Mouse (Mus musculus) ES-E14 (cell line): Measurements from ENCODE around the gene Ccnf. TPM values are rescaled to one million over a fixed set of nuclear protein-coding genes. Genes with fewer than 3 reads are reported as not detected.
A peak's percentile ranks its signal among the peaks of the same experiment; 100 is the strongest.

Experiments used
- DNase-seq: peaks from one replicate; pipeline ENCODE4 v3.0.0-alpha.2; 2013; ENCODE audit warnings: low read depth, low spot score
- H3K27ac ChIP-seq: 2 replicates; pipeline ENCODE4 v1.5.1; 2012; ENCODE audit warnings: low read depth, mild to moderate bottlenecking, low read length, moderate library complexity, mixed read lengths; ENCODE audit not compliant: poor library complexity, insufficient read depth, severe bottlenecking
- H3K36me3 ChIP-seq: 2 replicates; pipeline ENCODE4 v1.6.1; 2012; ENCODE audit warnings: mild to moderate bottlenecking, low read length, moderate library complexity, mixed read lengths; ENCODE audit not compliant: control insufficient read depth, poor library complexity, insufficient read depth, severe bottlenecking
- H3K4me1 ChIP-seq, 2 experiments: fragments of 150-350 bp in 1 of 2; sonication (generic) in 1 of 2; 2 replicates each; pipeline ENCODE4 v1.6.1; 2012; ENCODE audit warnings: low read length in 2 of 2, mild to moderate bottlenecking in 1 of 2, mixed read lengths in 1 of 2; ENCODE audit not compliant: control insufficient read depth in 2 of 2, insufficient read depth in 2 of 2, poor library complexity in 1 of 2
- H3K4me3 ChIP-seq, 2 experiments: fragments of 150-350 bp in 1 of 2; sonication (generic) in 1 of 2; 2 replicates each; pipeline ENCODE4 v1.5.1; 2012; ENCODE audit warnings: low read length in 2 of 2, low read depth in 1 of 2, mild to moderate bottlenecking in 1 of 2, mixed read lengths in 1 of 2; ENCODE audit not compliant: insufficient read depth in 1 of 2, poor library complexity in 1 of 2, severe bottlenecking in 1 of 2
- H3K9ac ChIP-seq: 2 replicates; pipeline ENCODE4 v1.6.1; 2012; ENCODE audit warnings: low read depth, mild to moderate bottlenecking, low read length, mixed read lengths; ENCODE audit not compliant: poor library complexity, insufficient read depth, severe bottlenecking
- H3K9me3 ChIP-seq: fragments of 150-350 bp; sonication (generic); 2 replicates; pipeline ENCODE4 v1.6.1; 2012; ENCODE audit warnings: low read depth, mild to moderate bottlenecking, low read length; ENCODE audit not compliant: control insufficient read depth, insufficient read depth
- CHD2 ChIP-seq: IDR thresholded peaks from 2 replicates; pipeline ENCODE4 v1.6.1; 2014; ENCODE audit warnings: mild to moderate bottlenecking, low read depth, low read length, inconsistent platforms
- HCFC1 ChIP-seq: IDR thresholded peaks from 2 replicates; pipeline ENCODE4 v1.6.1; 2012; ENCODE audit warnings: low read length, inconsistent platforms, borderline replicate concordance; ENCODE audit not compliant: insufficient read depth
- MAFK ChIP-seq: IDR thresholded peaks from 2 replicates; pipeline ENCODE4 v1.6.1; 2014; ENCODE audit warnings: mild to moderate bottlenecking, low read depth, low read length, inconsistent platforms; ENCODE audit not compliant: insufficient read depth
- ZC3H11A ChIP-seq: IDR thresholded peaks from 2 replicates; pipeline ENCODE4 v1.6.1; 2012; ENCODE audit warnings: low read depth, mild to moderate bottlenecking, inconsistent platforms, low read length, borderline replicate concordance
- ZNF384 ChIP-seq: IDR thresholded peaks from 2 replicates; pipeline ENCODE4 v1.6.1; 2012; ENCODE audit warnings: low read depth, low read length, inconsistent platforms
- in situ Hi-C, 2 experiments: fragments of 600-800 bp; cut with MboI; formaldehyde crosslinking; loops; one replicate each; pipeline ENCODE4 v1.15.1; 2025; ENCODE audit warnings: low sequenced_read_pairs in 2 of 2, inconsistent platforms in 1 of 2; ENCODE audit not compliant: unreplicated experiment in 2 of 2
- total RNA-seq: library from RNA; depleted of rRNA; stranded (reverse); fragments of 300-350 nt; gene quantifications from 2 replicates; pipeline ENCODE4 v1.2.3, GENCODE M21; 2012

The Ccnf gene
- total RNA-seq, 1 experiment = 143 TPM

DNA sequence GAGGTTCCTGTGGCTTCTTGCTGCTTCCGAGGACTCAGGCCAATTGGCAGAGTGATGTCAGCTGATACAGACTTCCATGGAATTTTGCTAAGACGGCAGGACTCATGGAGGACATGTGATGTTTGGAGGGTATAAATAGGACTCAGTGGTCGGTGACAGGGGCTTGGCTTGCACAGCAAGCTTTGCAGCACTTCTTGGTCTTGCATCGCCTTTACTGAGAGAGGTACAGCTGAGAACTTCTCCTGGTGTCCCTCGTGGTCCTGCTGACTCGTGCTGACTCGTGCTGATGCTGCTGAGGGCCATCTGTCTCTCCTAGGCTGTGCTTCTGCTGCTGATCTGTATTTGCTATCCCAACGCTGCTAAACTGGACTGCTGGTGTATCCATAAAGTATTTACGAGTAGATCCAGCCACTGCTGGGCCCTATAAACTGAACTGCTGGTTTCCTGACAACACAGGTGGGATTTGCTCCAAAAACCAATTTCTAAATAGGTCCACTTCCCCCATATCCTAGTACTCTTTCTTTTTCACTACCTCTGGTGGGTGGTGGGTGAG lies 32.1 kb upstream of the Ccnf start:
- no peak overlapping the region for H3K27ac ChIP-seq
- no peak overlapping the region for H3K9ac ChIP-seq
- H3K36me3 ChIP-seq = no peaks in the 10 kb centered on the region
- peaks cover 6% of the 10 kb centered on the region for H3K9me3 ChIP-seq
- DNase-seq = no peak
- H3K4me1 ChIP-seq = no peaks in the 10 kb centered on the region
- no peak overlapping the region for H3K4me3 ChIP-seq
- TF ChIP-seq ZNF384 (no peak), ZC3H11A (no peak), CHD2 (no peak), HCFC1 (no peak), MAFK (no peak)
- in situ Hi-C loops = no loop called here

DNA sequence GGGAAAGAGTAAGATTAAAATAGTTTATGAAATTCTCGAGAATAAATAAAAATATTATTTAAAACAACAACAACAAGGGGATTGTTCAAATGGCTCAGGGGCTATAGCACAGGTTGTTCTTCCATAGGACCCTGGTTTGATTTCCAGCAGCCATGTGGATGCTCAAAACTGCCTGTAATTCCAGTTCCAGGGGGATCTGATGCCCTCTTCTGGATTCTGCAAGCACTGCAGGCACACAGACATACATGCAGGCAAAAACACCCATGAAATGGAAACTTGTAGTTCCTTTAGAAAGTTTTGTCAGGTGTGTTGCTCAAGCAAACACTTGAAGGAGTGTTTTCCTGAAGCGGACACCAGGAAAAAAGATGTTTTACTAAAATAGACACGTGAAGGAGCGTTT lies 31.4 kb upstream of the Ccnf start:
- Histone ChIP-seq H3K27ac (no peak overlapping the region), H3K9me3 (peaks cover 9% of the 10 kb centered on the region), H3K4me1 (no peaks in the 10 kb centered on the region), H3K4me3 (no peak overlapping the region), H3K9ac (no peak overlapping the region), H3K36me3 (no peaks in the 10 kb centered on the region)
- TF ChIP-seq CHD2 = no peak
- TF ChIP-seq ZNF384 = no peak
- no peak for TF ChIP-seq HCFC1
- no peak for TF ChIP-seq MAFK
- TF ChIP-seq ZC3H11A = no peak
- peak; percentile 36 for DNase-seq
- in situ Hi-C loops = no loop called here

DNA sequence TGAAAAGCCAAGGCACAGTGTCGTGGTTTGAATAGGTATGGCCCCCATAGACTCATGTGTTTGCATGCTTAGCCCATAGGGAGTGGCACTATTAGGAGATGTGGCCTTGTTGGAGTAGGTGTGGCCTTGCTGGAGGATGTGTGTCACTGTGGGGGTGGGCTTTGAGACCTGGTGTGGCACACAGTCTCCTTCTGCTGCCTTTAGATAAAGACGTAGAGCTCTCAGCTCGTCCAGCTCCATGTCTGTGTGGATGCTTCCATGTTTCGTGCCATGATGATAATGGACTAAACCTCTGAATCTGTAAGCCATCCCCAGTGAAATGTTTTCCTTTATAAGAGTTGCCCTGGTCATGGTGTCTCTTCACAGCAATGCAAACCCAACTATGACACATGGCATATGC lies 28.6 kb upstream of the Ccnf start:
- no peak overlapping the region for H3K4me3 ChIP-seq
- no peak for DNase-seq
- TF ChIP-seq ZNF384 = no peak
- TF ChIP-seq MAFK = no peak
- TF ChIP-seq CHD2 = no peak
- no peak for TF ChIP-seq HCFC1
- no peak for TF ChIP-seq ZC3H11A

GRCm38 (mm10) chr17:24267133-24267532 lies 15.8 kb upstream of the Ccnf start:
- H3K27ac ChIP-seq = no peak overlapping the region
- H3K36me3 ChIP-seq = no peaks in the 10 kb centered on the region
- H3K4me3 ChIP-seq = no peak overlapping the region
- TF ChIP-seq ZC3H11A (no peak), CHD2 (no peak), HCFC1 (no peak), MAFK (no peak), ZNF384 (no peak)
- no peaks in the 10 kb centered on the region for H3K4me1 ChIP-seq
- DNase-seq = no peak
- in situ Hi-C loops = no loop called here
- H3K9ac ChIP-seq = no peak overlapping the region
- H3K9me3 ChIP-seq = peaks cover under 1% of the 10 kb centered on the region; the same call in 1 of the 2 replicates

More for the DNA sequence above, 28.6 kb upstream of the Ccnf start:
- H3K36me3 ChIP-seq = no peaks in the 10 kb centered on the region
- in situ Hi-C loops = no loop called here
- H3K9ac ChIP-seq = no peak overlapping the region
- H3K9me3 ChIP-seq = peaks cover 31% of the 10 kb centered on the region
- no peaks in the 10 kb centered on the region for H3K4me1 ChIP-seq
- no peak overlapping the region for H3K27ac ChIP-seq

DNA sequence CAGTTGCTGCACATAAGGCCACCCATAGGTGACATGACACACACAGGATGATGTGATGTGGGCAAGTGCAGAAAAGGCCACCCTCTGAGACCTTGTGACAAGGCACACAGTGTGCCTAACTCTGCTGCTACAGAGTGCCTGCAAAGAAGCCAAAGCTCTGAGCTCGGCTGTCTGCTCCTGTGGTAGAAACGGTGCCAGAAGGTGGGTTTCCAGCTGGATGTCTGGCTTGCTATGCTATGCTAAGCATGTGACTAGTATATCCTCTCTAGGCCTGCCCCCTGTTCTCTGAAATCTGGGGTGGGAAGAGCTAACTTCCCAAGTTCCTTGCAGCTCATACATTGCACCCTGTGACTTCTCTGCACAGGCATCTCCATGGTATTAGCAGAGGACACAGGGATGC lies 13.5 kb upstream of the Ccnf start:
- H3K4me1 ChIP-seq = no peaks in the 10 kb centered on the region
- TF ChIP-seq CHD2 (no peak), ZC3H11A (no peak), ZNF384 (no peak), HCFC1 (no peak), MAFK (no peak)
- no peaks in the 10 kb centered on the region for H3K9me3 ChIP-seq
- no peaks in the 10 kb centered on the region for H3K36me3 ChIP-seq
- DNase-seq = no peak
- H3K27ac ChIP-seq = no peak overlapping the region
- H3K4me3 ChIP-seq = no peak overlapping the region
- in situ Hi-C loops = no loop called here
- H3K9ac ChIP-seq = no peak overlapping the region
